24 mouse cellular contexts compared by ENCODE assay signal in genomic region chr10:118057516-118057915, GRCm38 (mm10).
DNase-seq lines count a peak whose midpoint lies in the region; ATAC-seq and TF ChIP-seq lines count a peak whose summit lies in the region.
"Had no signal": no experiment of that assay in that cellular context is flagged by ENCODE, and none has a peak within 500 bp of the region (broad histone marks: within the 10 kb centered on the region; RNA-seq: fewer than 3 reads in every experiment).

No protein-coding gene starts in this region.

- no peaks in the 10 kb centered on the region for H3K27me3 ChIP-seq in hindbrain, embryonic 15.5 days
- H3K27me3 ChIP-seq in hindbrain, embryonic 12.5 days, result no peaks in the 10 kb centered on the region
- H3K27me3 ChIP-seq: embryonic facial prominence, embryonic 12.5 days; forebrain, embryonic 15.5 days; intestine, embryonic 15.5 days; limb, embryonic 12.5 days; liver, embryonic 13.5 days; neural tube, embryonic 12.5 days; Patski; stomach, embryonic 15.5 days had no signal

- ATAC-seq in CD4-positive, CD25-positive, alpha-beta regulatory T cell, adult 4 months, result no peak
- no peak for ATAC-seq in hindbrain, embryonic 15.5 days (ENCODE audit: low FRiP score, low read depth)
- ATAC-seq in hindbrain, embryonic 12.5 days (ENCODE audit: low FRiP score), result no peak
- ATAC-seq: intestine, embryonic 15.5 days; Patski had no signal

- WGBS in hindbrain, embryonic 15.5 days, result 75% methylated on average over 3 of the region's 3 CpGs
- WGBS in hindbrain, embryonic 12.5 days, result 78% methylated on average over 3 of the region's 3 CpGs

- peaks cover 15% of the 10 kb centered on the region for H3K4me1 ChIP-seq in hindbrain, embryonic 15.5 days (replicated peaks)
- H3K4me1 ChIP-seq in hindbrain, embryonic 12.5 days, result no peaks in the 10 kb centered on the region; the same call in 1 of the 2 replicates
- H3K4me1 ChIP-seq: embryonic facial prominence, embryonic 12.5 days; intestine, embryonic 15.5 days; liver, embryonic 13.5 days; neural tube, embryonic 12.5 days; stomach, embryonic 15.5 days had no signal

- no peak overlapping the region for H3K9ac ChIP-seq in hindbrain, embryonic 15.5 days
- H3K9ac ChIP-seq in hindbrain, embryonic 12.5 days, result no peak overlapping the region
- H3K9ac ChIP-seq: embryonic facial prominence, embryonic 12.5 days; intestine, embryonic 15.5 days; limb, embryonic 12.5 days; liver, embryonic 13.5 days; lung, embryonic 14.5 days; neural tube, embryonic 12.5 days; stomach, embryonic 15.5 days had no signal

- no peaks in the 10 kb centered on the region for H3K9me3 ChIP-seq in hindbrain, embryonic 15.5 days
- 0 out of 2 replicates have a peak, but pooled peaks cover 4% of the 10 kb centered on the region for H3K9me3 ChIP-seq in hindbrain, embryonic 12.5 days (replicated peaks)
- H3K9me3 ChIP-seq: embryonic facial prominence, embryonic 12.5 days; forebrain, embryonic 15.5 days; intestine, embryonic 15.5 days; limb, embryonic 12.5 days; liver, embryonic 13.5 days; neural tube, embryonic 12.5 days; stomach, embryonic 15.5 days had no signal

- DNase-seq in CD4-positive, CD25-positive, alpha-beta regulatory T cell, adult 2 months (ENCODE audit: low read depth, low spot score), result peak; percentile 28
- peak; percentile 19 for DNase-seq in brain, embryonic 14.5 days (ENCODE audit: low read depth)
- peak; percentile 40 to 56 for DNase-seq in thymus, postnatal 10 days (ENCODE audit: low spot score in 2 of 2)
- no peak for DNase-seq in adrenal gland, postnatal 14 days
- no peak for DNase-seq in layer of hippocampus, adult 11-12 months (ENCODE audit: low spot score)
- DNase-seq: adrenal gland, adult 2 months; cerebellum, adult 18-20 months; cerebellum, postnatal 14 days; gastrocnemius, postnatal 14 days; kidney, postnatal 25 days; layer of hippocampus, postnatal 36 days; liver, embryonic 13.5 days had no signal

- no peak overlapping the region for H3K4me3 ChIP-seq in hindbrain, embryonic 15.5 days
- H3K4me3 ChIP-seq in hindbrain, embryonic 12.5 days, result no peak overlapping the region
- H3K4me3 ChIP-seq: embryonic facial prominence, embryonic 12.5 days; forebrain, embryonic 15.5 days; intestine, embryonic 15.5 days; limb, embryonic 12.5 days; liver, embryonic 13.5 days; neural tube, embryonic 12.5 days; stomach, embryonic 15.5 days had no signal

- no peak for TF ChIP-seq POLR2A in brain, embryonic 14.5 days (IDR thresholded peaks at IDR 0.05; ENCODE audit: borderline replicate concordance, extremely low read depth, insufficient read depth, insufficient read length, poor library complexity, severe bottlenecking)

- no peak overlapping the region for H3K4me2 ChIP-seq in hindbrain, embryonic 15.5 days
- H3K4me2 ChIP-seq in hindbrain, embryonic 12.5 days (replicated peaks), result no peak overlapping the region
- H3K4me2 ChIP-seq: embryonic facial prominence, embryonic 12.5 days; heart, embryonic 11.5 days; intestine, embryonic 15.5 days; liver, embryonic 13.5 days; stomach, embryonic 15.5 days had no signal

- no peak for TF ChIP-seq CTCF in brain, embryonic 14.5 days (IDR thresholded peaks at IDR 0.05; ENCODE audit: borderline replicate concordance, extremely low read depth, insufficient read depth, insufficient read length)

- peak overlapping the region; percentile 11; the same call in 1 of the 2 replicates for H3K27ac ChIP-seq in hindbrain, embryonic 15.5 days (replicated peaks)
- no peak overlapping the region for H3K27ac ChIP-seq in hindbrain, embryonic 12.5 days
- H3K27ac ChIP-seq: embryonic facial prominence, embryonic 12.5 days; forebrain, embryonic 15.5 days; intestine, embryonic 15.5 days; limb, embryonic 12.5 days; liver, embryonic 13.5 days; neural tube, embryonic 12.5 days; stomach, embryonic 15.5 days had no signal

- H3K36me3 ChIP-seq in hindbrain, embryonic 15.5 days, result no peaks in the 10 kb centered on the region
- no peaks in the 10 kb centered on the region for H3K36me3 ChIP-seq in hindbrain, embryonic 12.5 days
- H3K36me3 ChIP-seq: embryonic facial prominence, embryonic 12.5 days; forebrain, embryonic 15.5 days; intestine, embryonic 15.5 days; limb, embryonic 12.5 days; liver, embryonic 13.5 days; neural tube, embryonic 12.5 days; stomach, embryonic 15.5 days had no signal

Comparison
In these comparisons a context has a peak if more than half of its experiments do, and no peak if none do; other contexts are left out.
1. DNase-seq: peak in CD4-positive, CD25-positive, alpha-beta regulatory T cell, adult 2 months (single experiment), brain, embryonic 14.5 days (single experiment) and thymus, postnatal 10 days (2 of 2); none in adrenal gland, postnatal 14 days (single experiment) and layer of hippocampus, adult 11-12 months (single experiment).